Mouse (Mus musculus) layer of hippocampus, adult 8-10 months (tissue): ENCODE results near the gene Itpkc. TPM values are rescaled to one million over a fixed set of nuclear protein-coding genes. Genes with fewer than 3 reads are reported as not detected.
A peak's percentile ranks its signal among the peaks of the same experiment; 100 is the strongest.
"Not testable (repeated sequence)": the region's sequence is repeated elsewhere in the genome, so short reads cannot be mapped to it uniquely, and the experiment has no call there.

Experiments
- DNase-seq, 2 experiments: peaks; one replicate each; pipeline ENCODE4 v3.0.0; 2022; ENCODE audit warnings: low spot score in 2 of 2
- total RNA-seq, 4 experiments: library from RNA; stranded (reverse); gene quantifications; 2 replicates each; pipeline ENCODE4 v1.2.4; 2022

Gene Itpkc
- 10 to 100 TPM; 10.6 to 13.5 (median 12.4) TPM for total RNA-seq

DNA sequence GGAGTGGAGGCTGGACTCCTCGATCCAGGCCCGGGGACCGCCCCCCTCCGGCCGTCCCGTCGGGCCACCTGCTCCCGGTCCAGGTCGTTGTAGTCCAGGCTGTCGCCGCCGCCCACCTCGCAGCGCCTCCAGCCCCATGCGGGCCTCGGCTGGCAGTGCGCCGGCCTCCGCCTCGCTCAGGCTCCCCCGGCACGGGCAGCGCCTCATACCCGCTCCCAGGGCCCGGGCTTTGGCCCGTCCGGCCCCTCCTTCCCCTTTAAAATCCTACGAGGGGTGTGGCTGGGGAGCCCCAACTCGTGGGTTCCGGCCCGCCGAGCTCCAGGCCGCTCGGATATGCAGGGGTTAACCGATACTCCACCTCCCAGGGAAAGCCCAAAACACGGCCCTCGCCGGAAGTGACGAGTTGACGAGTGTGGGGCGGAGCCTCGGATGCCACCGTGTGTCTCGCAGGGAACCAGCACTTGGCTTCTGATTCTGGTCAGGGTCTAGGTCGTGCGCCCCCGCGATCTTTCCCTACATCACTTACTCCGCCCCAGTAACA, at the start of gene Itpkc:
Gene Itpkc, minus strand, starts transcription at position 381 of the 541 bp plus-strand sequence.
- DNase-seq: peak; percentile 87 to 88

DNA sequence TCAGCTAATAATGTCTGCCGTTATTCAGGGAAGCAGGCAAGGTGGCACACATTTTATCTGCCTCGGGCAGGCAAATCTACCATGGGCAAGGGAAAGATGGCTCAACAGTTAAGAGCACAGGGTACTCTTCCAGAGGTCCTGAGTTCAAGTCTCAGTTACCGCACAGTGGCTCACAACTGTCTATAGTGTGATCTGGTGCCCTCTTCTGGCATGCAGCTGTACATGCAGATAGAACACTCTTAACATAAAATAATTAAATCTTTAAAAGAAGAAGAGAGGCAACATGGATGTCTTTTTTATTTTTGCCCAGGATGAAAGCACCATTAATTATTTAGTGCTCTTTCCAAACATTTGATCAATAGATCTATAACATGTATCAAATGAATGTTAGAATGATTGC, 48.7 kb upstream of the Itpkc start:
- DNase-seq: no peak

DNA sequence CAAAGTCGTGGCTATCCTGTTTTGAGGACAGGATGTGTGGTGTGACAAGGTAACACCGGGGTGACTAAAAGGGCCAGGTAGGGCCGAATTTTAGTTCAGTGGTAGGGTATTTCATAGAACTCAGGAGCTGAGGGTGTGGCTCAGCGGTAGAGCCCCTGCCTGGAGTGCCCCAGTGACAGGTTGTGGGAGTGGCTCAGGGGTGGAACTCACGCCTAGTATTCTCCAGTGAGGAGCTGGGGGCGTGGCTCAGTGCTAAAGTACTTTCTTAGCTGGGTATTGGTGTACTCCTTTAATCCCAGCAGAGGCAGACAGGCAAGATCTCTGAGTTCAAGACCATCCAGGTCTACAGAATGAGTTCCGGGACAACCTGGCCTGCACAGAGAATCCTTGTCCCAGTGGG, 47.6 kb upstream of the Itpkc start:
- no peak for DNase-seq

DNA sequence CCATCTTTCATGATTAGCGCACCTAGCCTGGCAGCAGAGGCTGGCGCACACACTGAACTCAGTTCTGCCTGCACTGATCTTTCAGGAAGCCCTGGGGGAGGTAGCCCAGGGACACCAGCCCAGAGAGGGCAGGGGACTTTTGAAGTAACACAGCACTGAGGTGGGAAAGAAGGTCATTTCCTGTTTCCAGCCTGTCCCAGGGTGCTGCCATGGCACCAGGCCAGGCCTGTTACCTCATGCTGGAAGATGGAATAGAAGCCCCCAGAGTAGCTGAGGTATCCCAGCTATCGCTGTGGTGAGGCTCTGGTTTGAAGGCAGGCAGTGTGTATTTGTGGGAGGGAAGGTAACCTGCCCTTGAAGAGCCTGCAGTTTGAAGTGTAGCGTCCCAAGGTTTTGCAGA, 46.5 kb upstream of the Itpkc start:
- no peak for DNase-seq

DNA sequence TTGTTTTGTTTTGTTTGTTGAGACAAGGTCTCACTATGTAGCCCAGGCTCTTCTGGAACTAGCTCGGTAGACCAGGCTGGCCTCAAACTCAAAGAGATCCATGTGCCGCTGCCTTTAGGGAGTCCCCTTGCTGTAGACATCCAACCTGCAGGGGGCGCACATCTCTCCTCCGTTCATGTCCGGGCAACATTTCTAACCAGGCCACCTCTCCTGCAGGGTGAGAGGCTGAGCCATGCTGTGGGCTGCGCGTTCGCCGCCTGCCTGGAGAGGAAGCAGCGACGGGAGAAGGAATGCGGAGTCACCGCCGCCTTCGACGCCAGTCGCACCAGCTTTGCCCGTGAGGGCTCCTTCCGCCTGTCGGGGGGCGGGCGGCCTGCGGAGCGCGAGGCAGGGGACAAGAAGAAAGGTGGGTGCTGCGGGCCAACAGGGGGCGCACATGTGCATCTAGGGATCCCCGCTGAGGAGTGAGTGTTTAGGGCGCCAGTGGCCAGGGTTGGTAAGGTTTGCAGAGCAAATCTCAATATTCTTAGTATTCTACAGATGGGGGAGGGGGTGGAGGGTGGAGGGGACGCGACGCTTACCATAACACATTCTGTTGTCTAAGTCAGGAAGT, 45.4 kb upstream of the Itpkc start:
- no peak for DNase-seq

DNA sequence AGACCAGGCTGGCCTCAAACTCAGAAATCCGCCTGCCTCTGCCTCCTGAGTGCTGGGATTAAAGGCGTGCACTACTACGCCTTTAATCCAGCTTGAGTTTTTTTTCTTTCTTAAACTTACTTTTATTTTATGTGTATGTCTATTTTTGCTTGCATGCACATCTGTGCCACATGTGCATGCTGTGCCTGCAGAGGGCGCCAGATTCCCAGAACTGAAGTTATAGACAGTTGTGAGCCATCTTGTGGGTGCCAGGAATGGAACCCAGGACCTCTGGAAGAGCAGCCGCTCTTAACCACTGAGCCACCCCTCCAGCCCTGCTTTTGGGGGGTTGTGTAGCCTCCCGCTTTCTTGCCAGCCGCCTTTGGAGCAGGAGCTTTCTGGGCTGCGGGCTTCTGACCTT, 43.0 kb upstream of the Itpkc start:
- DNase-seq: no peak

DNA sequence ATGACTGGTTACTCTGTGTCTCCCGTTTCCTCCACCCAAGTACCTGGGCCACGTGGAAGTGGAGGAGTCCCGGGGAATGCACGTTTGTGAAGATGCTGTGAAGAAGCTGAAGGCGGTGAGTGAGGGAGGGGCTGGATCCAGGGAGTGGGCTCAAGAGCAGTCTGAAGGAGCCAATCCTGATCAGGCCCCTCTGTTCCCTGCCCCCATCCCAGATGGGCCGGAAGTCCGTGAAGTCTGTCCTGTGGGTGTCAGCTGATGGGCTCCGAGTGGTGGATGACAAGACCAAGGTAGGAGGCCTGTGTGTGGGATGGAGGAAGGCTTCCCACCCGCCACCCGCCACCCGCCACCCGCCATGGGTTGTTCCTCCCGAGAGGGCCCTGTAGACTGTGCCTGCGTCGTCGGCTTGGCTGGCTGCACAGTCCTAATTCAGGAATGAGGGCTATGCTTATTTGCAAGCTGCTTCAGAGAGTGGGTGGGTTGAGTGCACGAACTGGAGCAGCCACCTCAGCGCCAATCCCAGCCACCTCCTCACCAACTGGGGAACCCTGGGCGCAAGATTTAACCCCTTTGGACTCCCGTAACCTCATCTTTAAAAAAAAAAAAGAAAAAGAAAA, 38.2 kb upstream of the Itpkc start:
- peak; percentile 80 to 87 for DNase-seq

DNA sequence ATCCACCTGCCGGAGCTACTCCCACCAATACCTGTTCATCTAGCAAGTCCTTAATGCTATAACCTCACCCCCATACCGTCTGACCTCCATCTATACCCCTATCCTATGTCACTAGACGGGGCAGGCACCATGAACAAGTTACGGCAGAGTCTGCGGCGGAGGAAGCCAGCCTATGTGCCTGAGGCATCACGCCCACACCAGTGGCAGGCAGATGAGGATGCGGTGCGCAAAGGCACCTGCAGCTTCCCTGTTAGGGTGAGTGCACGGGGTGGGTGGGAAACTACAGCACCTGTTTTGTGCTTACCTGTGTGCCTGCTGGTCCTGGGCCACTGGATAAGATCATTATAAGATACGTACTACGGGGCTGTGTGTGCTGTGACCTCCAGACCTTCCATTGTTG, 36.3 kb upstream of the Itpkc start:
- no peak for DNase-seq

DNA sequence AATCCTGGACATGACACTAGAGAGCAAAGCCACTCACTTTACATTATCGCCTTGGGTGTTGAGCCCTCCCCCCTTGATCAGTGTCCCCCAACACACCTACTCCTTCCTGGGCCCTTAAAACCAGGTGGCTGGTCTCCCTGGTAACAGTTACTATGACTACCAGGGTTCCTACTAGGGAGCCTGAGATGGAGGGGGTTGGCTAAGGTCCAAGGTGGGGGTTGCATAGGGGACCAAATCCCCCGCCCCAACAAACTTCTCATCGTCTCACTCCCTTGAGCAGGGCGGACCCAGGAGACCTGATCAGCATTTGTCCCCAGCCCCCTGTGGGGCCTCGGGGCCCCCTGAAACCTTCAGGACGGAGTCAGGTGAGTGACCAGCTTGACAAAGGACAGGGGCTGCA, 33.4 kb upstream of the Itpkc start:
- no peak for DNase-seq

DNA sequence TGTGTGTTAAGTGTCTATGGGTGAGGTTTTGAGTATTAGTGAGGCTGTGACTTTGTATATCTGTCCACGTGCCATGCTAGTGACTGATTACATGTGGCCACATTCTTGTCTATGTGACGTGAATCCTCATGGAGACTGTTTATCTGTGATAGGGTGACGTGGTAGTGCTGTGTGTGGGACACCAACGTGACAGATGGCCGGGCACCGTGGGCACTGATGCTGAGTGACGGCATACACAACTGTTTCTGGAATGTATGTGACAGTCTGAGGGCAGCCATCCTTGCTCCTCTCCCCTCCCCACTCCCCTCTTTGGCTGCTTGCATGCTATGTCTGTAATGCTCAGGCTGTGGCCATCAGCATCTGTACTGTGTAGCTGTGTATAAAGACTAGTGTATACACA, 32.4 kb upstream of the Itpkc start:
- DNase-seq: peak in 1 of 2 experiments; percentile 67

DNA sequence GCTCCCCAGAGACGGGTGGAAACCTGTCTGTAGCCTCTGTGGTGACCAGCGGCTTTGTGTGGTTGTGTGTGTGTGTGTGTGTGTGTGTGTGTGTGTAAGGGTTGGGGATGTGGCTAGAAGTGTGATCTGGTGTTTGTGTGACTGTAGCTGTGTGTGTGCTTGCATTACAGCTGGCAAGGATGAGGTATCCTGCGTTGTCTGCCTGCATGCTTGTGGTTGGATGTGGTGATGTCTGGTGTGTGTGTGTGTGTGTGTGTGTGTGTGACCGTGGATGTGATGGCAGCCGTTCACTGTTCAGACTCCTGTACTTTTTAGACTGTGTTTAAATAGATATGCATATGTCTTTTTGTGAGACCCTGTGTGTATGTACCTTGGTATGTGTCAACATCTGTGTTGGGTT, 31.3 kb upstream of the Itpkc start:
- DNase-seq: no peak

DNA sequence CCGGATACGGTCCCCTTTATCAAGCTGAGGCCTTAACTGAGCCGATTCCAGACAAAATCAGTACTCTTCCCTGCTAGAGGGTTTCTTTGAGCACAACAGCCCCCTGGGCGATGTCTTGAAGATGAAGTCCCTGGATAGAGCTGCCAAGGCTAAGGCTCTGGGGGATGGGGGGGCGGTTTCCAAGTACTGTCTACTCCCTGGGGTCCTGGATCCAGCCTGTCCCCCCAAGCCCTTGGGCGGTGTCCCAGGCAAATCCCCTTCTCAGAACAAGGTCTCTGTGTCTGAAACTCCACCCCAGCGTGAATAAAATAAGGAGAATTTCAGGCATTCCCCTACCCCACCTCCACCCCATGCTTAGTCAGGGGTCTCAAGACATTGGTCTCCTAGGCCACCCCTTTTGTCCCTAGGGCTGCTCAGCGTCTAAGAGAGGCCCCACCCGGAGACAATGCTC, 30.8 kb upstream of the Itpkc start:
- no peak for DNase-seq

DNA sequence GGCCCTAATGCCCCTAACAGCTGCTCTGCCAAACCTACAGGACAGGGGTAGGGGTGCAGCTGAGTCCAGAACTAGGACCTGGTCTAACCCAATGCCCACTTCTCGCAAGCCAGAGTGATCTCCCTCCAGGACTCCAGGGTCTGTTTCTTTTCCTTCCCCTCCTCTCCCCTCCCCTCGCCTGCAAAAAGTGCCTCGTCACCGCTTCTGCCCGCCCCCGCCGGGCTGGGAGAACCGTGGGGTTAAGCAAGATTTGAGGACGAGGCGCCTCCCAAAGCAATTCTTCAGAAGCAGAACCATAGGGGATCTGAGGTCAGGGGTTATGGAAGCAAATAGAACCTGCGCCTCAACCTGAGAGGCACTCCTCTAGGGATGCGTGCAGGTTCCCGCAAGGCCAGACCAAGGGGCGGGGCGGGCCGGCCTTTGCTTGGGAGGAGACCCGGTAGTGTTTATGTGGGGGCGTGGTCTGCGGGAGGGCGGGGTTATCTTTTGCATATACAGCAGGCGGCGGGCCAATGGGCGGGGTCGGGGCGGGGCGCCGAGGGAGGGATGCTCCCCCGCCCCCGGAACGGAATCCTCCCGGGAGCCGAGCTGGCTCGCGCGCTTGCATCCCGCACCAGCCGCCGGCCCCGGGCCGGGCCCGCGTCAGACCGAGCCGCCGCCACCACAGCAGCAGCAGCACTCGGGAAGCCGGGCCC, 29.9 kb upstream of the Itpkc start, which contains the start of gene Numbl:
Gene Numbl, plus strand, starts transcription at position 229 of the 695 bp plus-strand sequence.
- peak; percentile 88 to 89 for DNase-seq

DNA sequence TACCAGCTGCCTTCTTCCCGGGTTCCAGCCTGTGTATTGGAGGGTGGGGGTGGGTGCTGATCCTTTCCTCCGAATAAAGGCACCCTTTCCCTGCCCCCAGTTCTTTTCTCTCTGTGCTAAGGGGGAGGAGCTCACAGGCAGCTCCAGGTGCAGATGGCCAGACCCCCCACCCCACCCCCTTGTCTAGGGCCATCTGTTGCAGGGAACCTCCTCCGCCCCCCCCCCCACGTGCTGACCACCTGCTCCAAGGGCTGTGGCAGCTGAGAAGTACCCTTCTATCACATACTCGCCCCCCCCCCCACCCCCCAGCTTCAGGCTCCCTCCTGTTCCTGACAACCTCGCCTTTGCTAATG, 29.4 kb upstream of the Itpkc start:
- DNase-seq: no peak

DNA sequence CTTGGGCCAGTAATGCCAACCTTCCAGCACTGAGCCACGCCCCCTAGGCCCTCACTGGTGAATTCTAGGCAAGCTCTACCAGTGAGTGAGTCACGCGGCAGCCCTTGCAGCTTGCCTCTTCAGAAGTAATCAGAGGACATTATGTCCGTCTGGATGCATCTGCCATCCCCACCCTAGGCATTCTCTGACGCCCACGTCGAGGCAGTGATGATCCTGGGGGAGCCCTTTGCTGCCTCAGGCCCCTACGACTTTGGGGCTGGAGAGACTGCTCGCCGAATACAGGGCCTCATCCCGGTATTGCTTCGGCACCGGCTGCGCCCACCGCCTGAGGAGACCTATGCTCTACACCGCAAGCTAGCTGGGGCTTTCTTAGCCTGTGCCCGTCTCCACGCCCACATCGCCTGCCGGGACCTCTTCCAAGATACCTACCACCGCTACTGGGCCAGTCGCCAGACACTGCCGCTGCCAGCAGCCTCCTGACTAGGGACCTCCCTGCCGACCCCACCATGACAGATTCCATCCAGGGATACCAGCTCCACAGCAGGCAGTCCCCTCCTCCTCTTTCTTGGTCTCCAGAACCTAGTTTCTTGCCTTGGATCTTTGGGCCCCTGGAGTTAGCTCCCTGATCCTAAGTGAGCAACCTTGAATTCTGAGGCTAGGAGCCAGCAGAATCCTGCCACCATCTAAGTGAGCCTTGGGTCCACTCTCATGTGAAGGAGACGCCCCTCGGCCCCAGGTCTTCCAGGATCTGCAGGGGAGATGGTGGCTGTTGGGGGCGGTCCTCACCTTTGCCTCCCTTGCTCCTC, 28.8 kb upstream of the Itpkc start:
- DNase-seq: peak; percentile 72 to 76

DNA sequence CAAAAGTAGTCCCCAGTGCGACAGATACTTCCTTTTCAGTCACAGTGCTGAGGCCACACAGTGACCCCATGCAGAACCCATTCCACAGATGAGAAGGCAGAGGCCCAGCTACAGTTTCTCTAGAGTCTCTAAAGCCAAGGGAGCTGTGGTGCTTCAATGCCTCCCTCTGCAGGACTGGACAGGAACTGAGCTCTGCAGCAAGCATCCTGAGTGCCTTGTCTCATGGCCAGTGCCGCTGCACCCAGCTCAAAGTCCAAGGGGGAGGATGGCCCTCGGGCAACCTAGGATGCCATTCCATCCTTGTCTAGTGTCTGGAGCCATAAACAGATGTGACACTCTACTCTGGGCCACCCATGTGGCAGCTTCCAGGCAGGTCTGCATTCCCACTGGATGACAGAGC, 27.3 kb upstream of the Itpkc start:
- DNase-seq: no peak

DNA sequence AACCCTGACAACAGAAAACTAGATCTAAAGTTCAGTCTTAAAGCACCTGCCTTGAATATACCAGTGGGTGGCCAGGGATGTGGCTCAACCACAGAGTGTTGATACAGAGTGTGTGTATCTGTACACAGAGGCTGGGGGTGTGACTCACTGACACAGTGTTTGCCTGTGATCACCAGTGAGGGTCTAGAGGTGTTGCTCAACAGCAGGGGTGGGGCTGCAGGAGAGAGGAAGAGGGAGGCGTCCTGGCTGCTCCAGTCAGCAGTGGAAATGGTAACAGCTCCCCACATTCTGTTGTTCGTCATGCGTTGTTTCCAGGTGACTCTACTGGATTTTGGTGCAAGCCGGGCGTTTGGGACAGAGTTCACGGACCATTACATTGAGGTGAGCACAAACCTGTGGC, 23.5 kb upstream of the Itpkc start:
- DNase-seq: no peak

DNA sequence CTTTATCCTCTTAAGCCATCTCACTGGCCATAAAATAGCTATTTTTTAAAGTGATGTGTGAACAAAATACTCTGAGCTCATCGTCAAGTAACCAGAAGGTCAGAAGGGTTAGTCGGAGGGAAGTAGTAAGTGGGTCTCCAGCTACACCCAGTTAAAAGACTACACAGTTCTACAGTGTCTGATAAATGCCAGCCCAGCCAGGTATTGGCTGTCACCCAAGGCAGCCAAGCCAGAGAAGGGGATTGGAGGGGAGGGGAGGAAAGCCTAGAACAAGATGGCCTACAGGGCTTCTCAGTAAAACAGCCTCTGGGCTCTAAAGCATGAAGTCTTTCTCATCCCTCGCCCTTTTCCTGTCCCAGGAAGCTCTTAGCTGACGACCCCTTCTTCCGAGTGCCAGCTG, 21.5 kb upstream of the Itpkc start:
- no peak for DNase-seq

DNA sequence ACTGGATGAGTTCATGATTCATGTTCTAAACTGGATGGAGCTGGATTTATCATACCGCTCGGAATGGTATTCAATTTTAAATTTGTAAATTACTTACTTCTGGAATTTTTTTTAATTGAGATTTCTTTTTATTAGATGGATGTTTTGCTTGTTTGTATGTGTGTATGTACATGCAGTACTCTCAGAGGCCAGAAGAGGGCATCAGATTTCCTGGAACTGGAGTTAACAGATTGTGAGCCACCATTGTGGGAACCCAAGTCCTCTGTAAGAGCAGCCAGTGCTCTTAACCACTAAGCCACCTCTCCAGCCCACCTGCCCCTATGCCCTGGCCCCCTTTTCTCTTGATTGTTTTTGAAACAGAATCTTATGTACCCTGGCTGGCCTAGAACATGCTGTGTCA, 20.7 kb upstream of the Itpkc start:
- no peak for DNase-seq

DNA sequence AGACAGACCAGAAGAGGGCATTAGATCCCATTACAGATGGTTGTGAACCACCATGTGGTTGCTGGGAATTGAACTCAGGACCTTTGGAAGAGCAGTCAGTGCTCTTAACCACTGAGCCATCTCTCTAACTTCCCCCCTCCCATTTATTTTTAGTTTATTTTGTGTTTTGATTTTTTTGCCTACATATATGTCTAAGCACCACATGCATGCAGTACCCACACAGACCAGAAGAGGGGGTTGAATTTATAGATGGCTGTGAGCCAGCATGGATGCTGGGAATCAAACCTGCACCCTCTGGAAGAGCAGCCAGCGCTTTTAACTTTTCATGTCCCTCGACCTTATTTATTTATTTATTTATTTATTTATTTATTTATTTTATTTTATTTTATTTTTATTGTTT, 15.6 kb upstream of the Itpkc start:
- DNase-seq: not testable (repeated sequence)

DNA sequence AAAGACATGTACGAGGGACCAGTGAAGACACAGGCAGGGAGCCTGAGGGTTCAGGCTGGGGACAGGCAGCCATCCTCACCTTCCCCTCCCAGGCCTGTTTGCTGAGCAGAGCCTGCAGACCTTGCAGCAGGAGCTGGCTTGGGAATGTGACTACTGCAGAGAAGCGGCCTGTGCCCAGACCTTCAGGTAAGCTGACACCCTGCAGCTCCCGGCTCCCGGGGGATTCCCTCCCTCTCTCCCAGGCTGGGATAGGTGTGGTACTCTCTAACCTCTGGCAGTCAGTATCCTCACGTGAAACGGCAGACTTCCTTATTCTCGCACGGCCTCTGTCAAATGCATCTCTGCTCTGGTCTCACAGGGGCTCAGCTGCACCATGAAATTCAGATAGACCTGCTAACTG, 14.8 kb upstream of the Itpkc start:
- DNase-seq: no peak

DNA sequence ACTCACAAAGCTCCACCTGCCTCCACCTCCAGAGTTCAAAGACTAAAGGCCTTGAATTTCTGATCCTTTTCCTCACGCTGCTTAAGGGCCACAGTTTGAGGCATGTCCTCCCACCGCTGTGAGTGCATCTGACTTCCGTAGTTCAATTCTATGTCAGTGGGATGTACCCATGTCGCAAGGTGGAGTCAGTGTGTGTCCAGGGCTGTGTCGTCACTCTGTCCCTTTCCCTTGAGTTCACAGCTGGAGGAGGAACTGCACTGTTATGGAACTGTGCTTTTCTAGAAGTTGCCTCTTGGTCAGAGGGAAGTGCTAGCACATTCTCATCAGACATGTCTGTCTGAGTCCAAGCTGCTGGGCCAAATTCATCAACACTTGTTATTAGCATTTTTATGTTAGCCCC, 10.1 kb upstream of the Itpkc start:
- no peak for DNase-seq
